Mouse (Mus musculus) sigmoid colon, adult 10 weeks (tissue): ENCODE data around the gene Apoc4. TPM values are rescaled to one million over a fixed set of nuclear protein-coding genes. Genes with fewer than 3 reads are reported as not detected.

Experiments
- polyA plus RNA-seq: library from polyadenylated mRNA; stranded (reverse); fragments of 350-450 nt; fragmentation: Illumina TruSeq; extraction: RNeasy Lipid Tissue Mini Kit (QIAGEN cat#74804); gene quantifications from one replicate; pipeline ENCODE4 v1.2.3, GENCODE M21; 2014; ENCODE audit warnings: low read depth, low replicate concordance

The Apoc4 gene
- polyA plus RNA-seq = not detected

GRCm38 (mm10) chr7:19681202-19681694 lies at the start of gene Apoc4, which contains the start of gene Gm44805:
Gene Apoc4, minus strand, starts transcription at chr7:19681479.
Gene Gm44805, minus strand, starts transcription at chr7:19681423.

GRCm38 (mm10) chr7:19715239-19716054 lies 34.2 kb upstream of the Apoc4 start, which contains the start of gene Tomm40:
Gene Tomm40, minus strand, starts transcription at chr7:19715438.

GRCm38 (mm10) chr7:19698907-19699826 lies 17.9 kb upstream of the Apoc4 start, which contains the start of gene Apoe:
Gene Apoe, minus strand, starts transcription at chr7:19699188.

GRCm38 (mm10) chr7:19691873-19692865 lies 10.9 kb upstream of the Apoc4 start, which contains the start of gene Apoc1:
Gene Apoc1, minus strand, starts transcription at chr7:19692660.

GRCm38 (mm10) chr7:19677872-19678271 lies 3.4 kb downstream of the Apoc4 start, which contains the start of gene Apoc2:
Gene Apoc2, minus strand, starts transcription at chr7:19677941.

GRCm38 (mm10) chr7:19664955-19665841 lies 16.1 kb downstream of the Apoc4 start, which contains the start of gene Clptm1:
Gene Clptm1, minus strand, starts transcription at chr7:19665033.

GRCm38 (mm10) chr7:19629361-19629734 lies 51.9 kb downstream of the Apoc4 start, which contains the start of gene Relb:
Gene Relb, minus strand, starts transcription at chr7:19629438.

Other genes with a start within 250 kb of the Apoc4 start
- 1.7 TPM for gene Mark4, start 222.7 kb downstream of the Apoc4 start, polyA plus RNA-seq
- gene Exoc3l2, start 218.1 kb downstream of the Apoc4 start, polyA plus RNA-seq = not detected
- gene Bloc1s3, start 173.1 kb downstream of the Apoc4 start, polyA plus RNA-seq = 4.9 TPM
- gene Trappc6a, start 173.1 kb downstream of the Apoc4 start, polyA plus RNA-seq = not detected
- not detected for gene Nkpd1, start 163.6 kb downstream of the Apoc4 start, polyA plus RNA-seq
- gene Ppp1r37, start 118.4 kb downstream of the Apoc4 start, polyA plus RNA-seq = 0.66 TPM
- gene Zfp296, start 104.2 kb downstream of the Apoc4 start, polyA plus RNA-seq = not detected
- gene Gemin7, start 103.9 kb downstream of the Apoc4 start, polyA plus RNA-seq = 12.7 TPM
- gene Clasrp, start 77.0 kb downstream of the Apoc4 start, polyA plus RNA-seq = 7.1 TPM
- gene Relb, start 52.0 kb downstream of the Apoc4 start, polyA plus RNA-seq = 5.0 TPM
- gene Clptm1, start 16.4 kb downstream of the Apoc4 start, polyA plus RNA-seq = 24.0 TPM
- not detected for gene Apoc2, start 3.5 kb downstream of the Apoc4 start, polyA plus RNA-seq
- 0.98 TPM for gene Gm44805, start 56 bp downstream of the Apoc4 start, polyA plus RNA-seq
- gene Apoc1, start 11.2 kb upstream of the Apoc4 start, polyA plus RNA-seq = not detected
- gene Apoe, start 17.7 kb upstream of the Apoc4 start, polyA plus RNA-seq = 3.8 TPM
- 0.82 TPM for gene Tomm40, start 34.0 kb upstream of the Apoc4 start, polyA plus RNA-seq
- gene Nectin2, start 69.0 kb upstream of the Apoc4 start, polyA plus RNA-seq = 5.2 TPM
- gene Bcam, start 89.5 kb upstream of the Apoc4 start, polyA plus RNA-seq = not detected
- gene Cblc, start 115.3 kb upstream of the Apoc4 start, polyA plus RNA-seq = 5.7 TPM
- gene Bcl3, start 141.3 kb upstream of the Apoc4 start, polyA plus RNA-seq = 1.9 TPM
- gene Gm19345, start 170.5 kb upstream of the Apoc4 start, polyA plus RNA-seq = not detected
- gene Ceacam16, start 179.8 kb upstream of the Apoc4 start, polyA plus RNA-seq = not detected
- gene Ceacam19, start 206.5 kb upstream of the Apoc4 start, polyA plus RNA-seq = not detected
- 27.6 TPM for gene Pvr, start 239.7 kb upstream of the Apoc4 start, polyA plus RNA-seq